Mouse (Mus musculus) frontal cortex, adult (tissue): Measurements from ENCODE around the gene Zfp212.
A peak's percentile ranks its signal among the peaks of the same experiment; 100 is the strongest.
"Not testable (repeated sequence)": the region's sequence is repeated elsewhere in the genome, so short reads cannot be mapped to it uniquely, and the experiment has no call there.

ENCODE experiments used
- ATAC-seq: cut with Nextera tagmentation; 2 replicates; pipeline ENCODE4 v1.9.2; 2017; ENCODE audit warnings: mild to moderate bottlenecking, moderate library complexity, mixed read lengths; ENCODE audit not compliant: low TSS enrichment

Zfp212 gene

DNA sequence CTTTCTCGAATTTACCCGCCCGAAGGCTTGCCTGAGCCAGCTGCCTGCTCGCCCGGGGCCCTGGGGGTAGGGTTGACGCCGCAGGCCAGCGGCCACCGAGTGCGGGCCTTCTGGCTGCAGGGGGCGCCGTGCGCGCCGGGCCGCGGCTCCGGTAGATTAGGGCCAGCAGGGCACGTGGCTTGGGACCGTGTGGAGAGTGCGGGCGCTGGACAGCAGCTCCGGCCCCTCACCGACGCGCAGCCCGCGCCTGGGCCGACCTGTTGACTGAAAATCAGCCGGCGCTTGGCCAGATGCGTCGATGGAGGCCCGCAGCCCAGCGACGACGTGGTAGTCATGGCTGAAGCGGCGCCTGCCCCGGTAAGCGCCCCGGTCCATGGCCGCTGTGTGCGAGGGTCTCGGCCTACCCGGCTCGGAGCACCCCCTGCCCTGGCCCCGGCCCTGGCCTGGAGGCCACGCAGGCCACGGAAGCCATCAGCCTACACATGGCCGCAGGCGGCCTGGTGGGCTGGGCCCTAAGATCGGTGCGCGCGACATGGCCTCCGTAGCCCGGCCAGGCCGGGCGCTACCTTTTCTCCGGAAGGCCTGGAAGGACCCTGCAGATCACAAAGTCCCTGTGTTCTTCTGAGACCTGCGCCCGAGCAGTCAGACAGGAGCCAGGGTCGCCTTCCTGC lies 22.9 kb downstream of the Zfp212 start:
- ATAC-seq, result peak; percentile 84

DNA sequence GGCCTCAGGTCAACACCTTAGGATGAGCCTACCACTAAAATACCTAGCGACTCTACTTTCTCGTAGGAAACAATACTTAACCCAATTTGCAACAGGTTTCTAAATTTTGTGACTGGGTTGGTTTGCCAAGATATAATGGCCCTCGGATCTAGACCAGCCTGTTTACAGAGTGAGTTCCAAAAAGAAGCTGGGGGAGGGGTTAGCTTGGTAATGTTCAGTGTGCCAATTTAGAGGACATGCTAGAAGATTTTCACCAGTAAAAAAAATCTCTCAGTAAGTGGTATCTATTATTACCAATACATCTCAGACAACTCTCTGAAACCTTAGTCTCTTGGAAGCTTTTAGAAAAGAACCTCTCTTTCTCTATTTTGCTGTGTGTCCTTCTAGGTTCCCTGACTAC lies 23.4 kb downstream of the Zfp212 start:
- no peak for ATAC-seq

DNA sequence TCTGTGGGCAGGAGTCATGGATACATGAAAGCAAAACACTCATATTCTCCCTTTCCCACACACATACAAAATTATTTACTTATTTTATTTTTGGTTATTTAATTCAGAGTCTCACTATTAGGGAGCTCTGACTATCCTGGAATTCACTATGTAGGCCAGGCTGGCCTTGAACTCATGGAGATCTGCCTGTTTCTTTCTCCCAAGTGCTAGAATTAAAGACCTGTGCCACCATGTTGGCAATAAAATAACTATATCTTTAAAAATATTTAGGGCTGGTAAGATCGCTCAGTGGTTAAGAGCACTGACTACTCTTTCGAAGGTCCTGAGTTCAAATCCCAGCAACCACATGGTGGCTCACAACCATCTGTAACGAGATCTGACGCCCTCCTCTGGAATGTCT lies 27.1 kb downstream of the Zfp212 start:
- ATAC-seq, result no peak

DNA sequence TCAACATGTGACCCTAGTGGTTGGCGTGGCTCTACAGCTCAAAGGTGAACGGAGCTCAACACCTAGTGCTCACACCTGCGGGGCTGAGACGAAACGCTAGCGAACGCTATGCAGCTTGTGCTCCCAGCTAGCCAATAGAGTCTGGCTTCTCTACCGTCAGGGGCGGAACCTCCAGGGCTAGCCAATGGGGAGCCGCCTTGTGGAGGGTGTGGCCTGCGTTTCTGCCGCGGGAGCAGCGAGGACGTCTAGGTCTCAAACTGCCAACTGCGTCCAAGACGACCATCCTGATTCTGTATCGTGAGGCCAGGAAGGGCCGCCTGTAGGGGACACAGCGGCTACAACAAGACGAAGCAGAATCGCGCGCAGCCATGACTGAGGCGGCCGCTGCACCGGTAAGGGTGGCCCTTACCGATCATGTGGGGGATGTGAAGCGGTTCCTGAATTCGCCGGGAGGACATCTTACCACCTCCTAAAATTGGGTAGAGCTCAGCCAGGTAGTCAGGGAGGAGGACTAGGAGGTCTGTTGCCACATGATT lies 33.0 kb downstream of the Zfp212 start, which contains the start of gene Zfp956:
Zfp956 (plus strand) TSS at position 200 of the 536 bp plus-strand sequence.
- peak; percentile 99 for ATAC-seq

DNA sequence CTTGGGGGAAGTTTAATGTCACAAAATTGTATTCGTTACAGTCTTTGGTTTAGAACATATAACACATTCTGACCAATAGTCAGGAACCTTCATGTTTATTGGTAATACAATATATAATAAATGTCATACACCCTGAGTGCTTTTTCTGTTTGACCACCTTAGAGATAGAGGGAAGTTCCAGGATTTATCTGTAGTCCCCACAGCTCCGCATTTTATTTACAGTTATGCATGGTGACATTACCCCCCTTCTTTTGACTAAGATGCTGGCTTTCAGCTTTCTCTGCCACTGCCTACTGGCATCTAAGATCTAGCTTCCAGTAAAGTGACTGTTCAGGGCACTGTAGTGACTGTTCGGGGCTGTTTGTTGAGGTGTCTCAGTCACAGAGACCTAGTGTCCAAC lies 34.1 kb downstream of the Zfp212 start:
- no peak for ATAC-seq

DNA sequence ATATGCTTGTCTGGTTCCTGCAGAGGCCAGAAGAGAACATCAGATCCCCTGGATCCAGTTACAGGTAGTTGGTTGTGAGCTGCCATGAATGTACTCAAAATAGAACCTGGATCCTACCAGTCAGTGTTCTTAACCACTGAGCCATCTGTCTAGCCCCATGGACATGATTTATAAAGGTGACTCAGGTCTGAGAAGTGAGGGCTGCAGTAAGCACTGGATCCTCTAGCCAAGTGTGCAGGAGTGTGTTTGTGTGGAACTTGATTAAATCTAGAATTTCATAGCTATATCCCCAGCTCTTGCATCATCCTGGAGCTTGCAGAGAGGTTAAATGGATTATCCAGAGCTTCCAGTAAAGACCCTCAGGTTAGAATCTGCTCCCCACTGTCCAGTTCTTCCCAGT lies 37.5 kb downstream of the Zfp212 start:
- ATAC-seq, result no peak

DNA sequence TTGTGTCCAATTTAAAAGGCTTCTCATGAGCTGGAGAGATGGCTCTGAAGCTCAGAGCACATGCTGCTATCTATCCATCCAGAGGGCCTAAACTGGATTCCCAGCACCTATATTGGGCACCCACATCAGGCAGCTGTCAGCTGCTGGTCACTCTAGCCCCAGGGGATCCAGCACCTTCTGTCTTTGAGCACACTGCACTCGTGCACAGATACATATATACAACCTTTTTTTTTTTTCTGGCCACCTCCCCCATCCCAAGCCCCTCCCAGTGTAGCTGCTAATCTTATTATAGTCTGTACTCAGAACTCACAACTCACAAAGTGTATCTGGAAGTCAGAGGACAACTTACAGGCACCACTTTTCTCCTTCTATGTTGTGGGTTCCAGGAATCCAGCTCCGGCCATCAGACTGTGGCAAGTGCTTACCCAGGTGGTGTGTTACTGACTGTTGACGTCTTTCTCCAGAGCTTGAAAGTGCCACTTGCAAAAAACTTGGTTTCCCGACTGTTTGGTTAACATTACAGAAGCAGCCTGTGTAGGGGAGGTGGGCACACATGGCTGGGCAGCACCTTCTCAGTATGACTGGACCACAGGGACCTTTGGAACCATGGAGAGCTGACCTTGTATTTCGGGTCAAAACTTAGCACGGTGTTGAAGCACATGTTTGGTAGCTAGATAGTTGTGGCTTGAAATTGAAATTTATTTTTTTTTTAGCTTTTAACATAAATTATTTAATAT lies 40.6 kb downstream of the Zfp212 start:
- no peak for ATAC-seq

DNA sequence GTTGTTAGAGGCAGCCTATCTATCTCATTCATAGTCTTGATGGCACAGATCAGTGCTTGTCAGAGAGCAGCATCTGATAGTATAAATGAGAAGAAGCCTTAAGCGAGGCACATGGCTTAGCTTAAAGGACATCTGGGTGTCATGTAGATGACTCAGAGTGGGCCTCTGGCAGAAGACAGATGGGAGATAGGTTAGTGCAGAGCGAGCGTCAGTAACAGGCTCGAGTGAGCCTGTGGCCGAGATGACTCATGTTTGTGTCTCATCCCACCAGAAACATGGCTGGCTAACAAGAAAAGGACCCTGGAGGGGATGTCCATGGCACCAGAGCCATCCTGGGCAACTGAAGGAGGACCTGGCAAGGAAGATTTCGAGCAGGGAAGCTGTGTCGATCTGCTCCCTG lies 42.8 kb downstream of the Zfp212 start:
- peak; percentile 89 for ATAC-seq

DNA sequence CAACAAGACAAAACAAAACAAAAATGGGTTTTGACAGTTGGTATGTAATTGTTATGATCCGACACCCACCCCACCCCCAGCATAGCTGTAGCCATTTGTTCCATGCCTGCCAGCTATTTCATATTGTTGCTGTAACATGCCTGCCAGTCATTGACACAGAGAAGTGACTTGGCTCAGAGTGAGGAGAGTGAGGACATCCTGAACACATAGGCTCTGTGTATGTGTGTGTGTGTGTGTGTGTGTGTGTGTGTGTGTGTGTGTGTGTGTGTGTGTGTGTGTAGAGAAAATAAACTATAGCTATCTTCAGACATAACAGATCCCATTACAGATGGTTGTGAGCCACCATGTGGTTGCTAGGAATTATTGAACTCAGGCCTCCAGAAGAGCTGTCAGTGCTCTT lies 47.9 kb downstream of the Zfp212 start:
- not testable (repeated sequence) for ATAC-seq

DNA sequence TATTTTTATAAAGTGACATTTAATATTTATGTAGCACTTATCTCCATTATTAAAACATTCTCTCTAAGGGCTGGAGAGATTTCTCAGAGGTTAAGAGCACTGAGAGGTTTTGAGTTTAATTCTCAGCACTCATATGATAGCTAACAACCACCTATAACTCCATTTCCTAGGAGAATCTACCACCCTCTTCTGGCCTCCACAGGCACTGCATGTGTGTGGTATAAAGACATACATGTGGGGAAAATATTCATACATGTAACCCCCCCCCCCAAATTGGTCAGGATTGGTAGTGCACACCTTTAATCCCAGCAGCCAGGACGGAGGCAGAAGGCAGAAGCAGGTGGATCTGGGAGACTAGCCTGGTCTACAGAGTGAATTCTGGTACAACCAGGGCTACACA lies 54.3 kb downstream of the Zfp212 start:
- ATAC-seq, result no peak

DNA sequence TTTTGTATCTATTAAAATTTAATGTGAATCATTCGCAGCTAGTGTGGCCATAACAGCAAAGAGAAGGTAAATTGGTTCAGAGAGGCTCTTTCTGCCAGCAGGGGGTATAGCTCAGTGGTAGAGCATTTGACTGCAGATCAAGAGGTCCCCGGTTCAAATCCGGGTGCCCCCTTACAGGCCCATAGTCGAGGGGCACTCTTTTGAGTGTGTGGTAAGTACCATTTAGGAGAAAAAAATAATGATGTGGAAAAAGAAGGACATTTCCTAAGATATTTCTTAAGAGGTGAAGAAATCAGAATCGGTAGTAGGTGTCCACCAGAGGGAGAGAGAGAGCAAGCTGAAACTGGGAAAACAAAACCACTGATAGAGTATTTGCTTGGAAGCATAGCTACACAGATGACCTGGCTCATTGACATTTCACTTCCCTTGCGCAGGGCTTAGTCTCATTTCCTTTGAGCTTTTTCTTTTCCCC lies 58.7 kb downstream of the Zfp212 start:
- ATAC-seq, result peak; percentile 89
